Mouse (Mus musculus) MN1 (cell line): ENCODE measurements around the gene Ddo.

Experiments used
- DNase-seq: peaks from one replicate; pipeline ENCODE4 v3.0.0-alpha.2; 2016; ENCODE audit warnings: low spot score

The Ddo gene

GRCm38 (mm10) chr10:40665270-40665669 is 35.5 kb downstream of the Ddo start:
- no peak for DNase-seq

- DNase-seq, result no peak
Measured at GRCm38 (mm10) chr10:40666943-40667342, 37.1 kb downstream of the Ddo start.

DNA sequence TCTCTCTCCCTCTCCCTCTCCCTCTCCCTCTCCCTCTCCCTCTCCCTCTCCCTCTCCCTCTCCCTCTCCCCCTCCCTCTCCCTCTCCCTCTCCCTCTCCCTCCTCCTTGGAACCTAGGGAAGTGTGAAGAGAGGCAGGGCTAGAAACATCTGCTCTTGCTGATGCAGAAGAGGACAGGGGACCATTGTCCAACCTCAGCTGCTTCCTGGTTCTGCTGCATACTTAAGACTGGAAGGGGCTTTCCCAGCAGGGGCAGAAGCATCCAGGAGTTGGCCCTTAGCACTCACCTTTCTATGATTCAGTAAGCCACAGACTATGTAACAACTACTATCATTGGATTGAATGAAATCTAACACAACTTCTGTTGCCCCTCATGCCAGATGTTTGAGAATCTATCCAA is 38.8 kb downstream of the Ddo start:
- no peak for DNase-seq

- no peak for DNase-seq
Measured at GRCm38 (mm10) chr10:40672587-40673296, 42.9 kb downstream of the Ddo start.

GRCm38 (mm10) chr10:40673297-40673665 is 43.5 kb downstream of the Ddo start:
- no peak for DNase-seq

- DNase-seq, result no peak
Measured at GRCm38 (mm10) chr10:40674151-40674550, 44.3 kb downstream of the Ddo start.

- no peak for DNase-seq
Measured at GRCm38 (mm10) chr10:40675921-40676320, 46.1 kb downstream of the Ddo start.

DNA sequence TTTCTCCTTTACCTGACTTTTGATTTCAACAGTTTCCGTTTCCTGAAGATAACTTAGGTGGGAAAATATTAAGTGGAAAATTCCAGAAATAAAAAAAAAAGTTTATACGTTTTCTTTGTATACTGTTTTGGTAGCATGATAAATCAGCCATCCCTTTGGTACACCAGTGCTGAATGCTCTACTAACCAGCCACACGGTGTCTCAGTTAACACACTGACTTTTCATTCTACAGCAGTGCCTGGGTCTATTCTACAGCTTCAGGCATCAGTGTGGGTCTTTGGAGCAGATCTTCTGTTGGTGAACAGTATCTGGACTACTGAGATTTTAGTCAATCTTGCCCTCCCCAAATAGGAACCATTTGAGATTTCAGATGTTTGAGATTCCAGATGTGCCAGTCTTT is 48.7 kb downstream of the Ddo start:
- DNase-seq, result no peak

DNA sequence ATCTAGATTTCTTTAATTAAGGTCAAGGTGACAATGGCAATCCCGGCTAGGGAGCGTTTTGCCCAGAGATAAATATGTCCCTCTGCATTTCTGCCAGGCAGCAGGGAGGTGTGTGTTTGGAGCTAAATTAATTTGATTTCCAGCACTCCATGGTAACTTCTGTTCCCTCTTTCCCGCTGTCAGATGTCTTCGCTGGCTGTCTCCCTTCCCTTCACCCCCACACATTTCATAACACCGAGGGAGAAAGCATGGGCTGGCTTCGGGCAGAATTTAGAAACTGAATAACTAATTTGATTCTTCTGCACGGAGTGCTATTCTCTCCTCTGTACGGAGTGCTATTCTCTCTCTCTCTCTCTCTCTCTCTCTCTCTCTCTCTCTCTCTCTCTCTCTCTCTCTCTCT is 52.7 kb downstream of the Ddo start:
- peak; percentile 56 for DNase-seq

DNA sequence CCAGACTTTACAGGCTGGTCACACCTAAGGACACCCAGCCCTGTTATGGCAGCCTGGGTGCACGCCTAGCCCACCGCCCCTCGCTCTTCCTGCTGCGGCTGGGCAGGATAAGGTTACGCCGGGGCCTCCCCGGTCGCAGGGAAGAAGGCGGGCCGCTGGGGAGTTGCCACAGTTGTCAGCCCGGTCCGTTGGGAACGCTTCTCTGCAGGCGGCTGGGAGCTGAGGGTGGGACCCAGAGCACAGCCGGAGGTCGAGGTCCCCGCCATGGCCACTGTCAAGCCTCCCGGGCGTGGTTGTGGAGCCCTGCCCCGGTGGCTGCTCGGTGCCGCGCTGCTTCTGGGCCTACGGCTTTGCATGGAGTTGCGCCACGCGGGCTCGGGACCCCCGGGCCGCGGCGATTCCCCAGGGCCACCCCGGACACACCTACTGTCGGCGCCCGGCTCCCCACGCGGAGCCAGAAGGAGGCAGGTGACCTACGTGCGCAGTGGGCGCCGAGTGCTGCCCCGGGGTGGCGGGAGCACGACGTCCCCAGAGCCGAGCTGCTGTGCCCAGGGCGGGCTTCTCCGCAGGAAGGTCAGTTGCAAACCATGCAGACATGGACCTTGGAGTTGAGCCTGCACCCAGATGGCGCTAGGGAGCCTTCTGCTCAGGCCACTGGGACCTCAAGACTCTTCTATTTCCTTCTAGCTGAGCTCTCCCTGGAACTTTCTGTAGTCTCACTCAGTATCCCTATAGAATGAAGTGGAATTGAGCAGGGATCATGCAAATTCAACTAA is 53.5 kb downstream of the Ddo start, which contains the start of gene Mettl24:
Gene Mettl24, plus strand, starts transcription at position 191 of the 776 bp plus-strand sequence.
- peak; percentile 94 for DNase-seq

- DNase-seq, result no peak
Measured at GRCm38 (mm10) chr10:40683868-40684253, 54.0 kb downstream of the Ddo start.

GRCm38 (mm10) chr10:40684326-40684725 is 54.5 kb downstream of the Ddo start:
- no peak for DNase-seq

DNA sequence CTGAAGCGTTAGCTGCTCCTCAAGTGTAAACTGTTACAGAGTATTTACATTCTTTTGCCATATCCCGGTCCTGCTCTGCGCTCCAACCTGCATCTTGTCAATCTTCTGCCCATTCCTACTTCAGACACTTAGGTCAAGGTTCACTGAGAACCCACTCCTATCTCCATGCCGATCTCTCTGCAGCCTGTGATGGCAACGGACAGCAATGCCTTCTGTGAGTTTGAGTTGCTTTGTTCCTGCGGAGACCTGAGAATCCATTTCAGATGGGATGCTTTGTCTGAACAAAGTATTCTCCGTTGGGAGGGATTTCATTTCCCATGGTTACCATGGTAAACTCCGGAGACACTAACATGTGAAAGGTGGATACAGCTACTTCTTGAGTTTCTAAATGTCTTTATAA is 55.8 kb downstream of the Ddo start:
- no peak for DNase-seq

DNA sequence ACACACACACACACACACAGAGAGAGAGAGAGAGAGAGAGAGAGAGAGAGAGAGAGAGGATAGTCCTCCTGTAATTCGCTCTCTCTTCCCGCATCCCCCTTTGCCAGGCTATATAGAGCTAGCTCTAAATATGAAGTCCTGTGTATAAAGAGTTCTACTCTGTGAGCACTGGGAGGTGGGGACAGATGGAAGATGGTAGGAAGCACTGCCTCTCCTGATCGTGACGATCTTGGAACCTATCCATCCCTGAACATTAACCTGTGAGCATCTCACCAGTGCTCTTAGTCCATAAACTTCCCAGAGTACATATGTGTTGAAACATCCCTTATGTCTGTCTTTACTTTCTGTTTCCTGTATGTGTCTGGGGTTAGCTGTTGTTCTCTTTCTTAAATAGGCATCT is 57.2 kb downstream of the Ddo start:
- DNase-seq, result no peak

DNA sequence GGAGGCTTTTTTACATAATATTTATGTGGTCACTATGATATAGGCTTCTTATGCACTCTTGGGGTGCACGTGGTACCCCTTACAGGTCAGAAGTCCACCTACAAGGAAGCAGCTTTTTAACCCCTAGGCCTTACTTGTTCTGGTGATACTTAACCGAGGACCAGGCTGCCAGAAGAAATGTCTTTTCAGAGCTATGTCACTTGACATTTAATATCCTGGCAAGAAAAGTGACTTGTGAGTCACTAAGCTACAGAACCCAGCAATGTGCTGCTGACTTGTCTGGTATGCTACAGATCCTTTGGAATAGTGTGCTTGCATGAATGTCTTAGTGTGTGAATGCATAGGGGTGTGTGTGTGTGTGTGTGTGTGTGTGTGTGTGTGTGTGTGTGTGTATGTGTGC is 57.6 kb downstream of the Ddo start:
- DNase-seq, result no peak

DNA sequence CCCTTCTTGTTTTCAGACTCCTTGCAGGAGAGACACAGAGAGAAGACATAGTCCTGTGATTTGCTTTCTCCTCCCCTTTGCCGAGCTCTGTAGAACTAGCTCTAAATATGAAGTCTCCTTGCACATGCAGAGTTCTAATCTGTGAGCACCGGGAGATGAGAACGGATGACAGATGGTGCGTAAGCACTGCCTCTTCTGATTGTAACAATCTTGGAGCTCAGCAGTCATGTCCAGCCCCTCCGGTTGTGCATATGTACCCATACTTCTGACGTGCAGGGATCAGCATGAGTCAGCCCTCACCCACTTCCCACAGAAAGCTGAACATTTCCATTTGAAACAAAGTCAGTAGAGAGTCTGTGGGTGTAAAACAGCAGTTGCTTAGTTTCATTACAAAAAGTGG is 58.5 kb downstream of the Ddo start:
- no peak for DNase-seq

DNA sequence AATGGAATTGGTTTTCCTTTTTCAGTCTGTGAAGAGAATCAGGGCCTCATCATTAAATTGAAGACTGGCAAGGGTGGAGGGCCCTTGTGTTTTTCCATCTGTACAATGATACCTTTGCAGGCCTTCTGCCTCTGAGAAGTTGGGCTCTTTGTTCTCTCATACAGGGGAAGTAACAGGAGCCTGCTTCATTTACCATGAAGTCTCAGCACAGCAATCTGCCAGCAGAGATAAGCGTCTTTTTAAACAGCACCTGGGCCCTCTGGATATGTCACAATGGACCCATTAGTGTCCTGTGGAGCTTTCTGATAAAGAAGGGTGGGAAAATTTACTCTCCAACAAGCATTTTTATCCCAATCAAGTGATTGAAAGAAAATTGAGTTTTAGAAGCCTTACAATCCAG is 59.1 kb downstream of the Ddo start:
- no peak for DNase-seq

GRCm38 (mm10) chr10:40698652-40699051 is 68.8 kb downstream of the Ddo start:
- DNase-seq, result no peak

DNA sequence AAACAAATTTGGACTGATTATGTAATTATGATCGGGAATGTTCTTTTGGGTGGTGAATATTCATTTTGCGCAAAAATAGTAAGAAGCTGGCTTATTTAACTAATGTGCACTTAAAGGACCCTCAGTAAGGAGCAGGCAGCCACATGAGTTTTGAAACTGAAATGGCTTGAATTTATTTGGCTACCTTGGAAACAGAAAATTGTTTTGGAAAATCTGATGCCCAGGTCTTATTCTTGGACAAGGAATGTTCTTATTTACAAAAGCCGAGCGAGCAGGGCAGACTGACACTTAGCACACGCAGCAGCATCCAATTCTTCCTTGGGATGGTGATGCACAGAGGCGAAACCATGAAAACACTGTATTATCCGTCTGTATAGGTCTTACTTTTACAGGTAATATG is 81.3 kb downstream of the Ddo start:
- no peak for DNase-seq

DNA sequence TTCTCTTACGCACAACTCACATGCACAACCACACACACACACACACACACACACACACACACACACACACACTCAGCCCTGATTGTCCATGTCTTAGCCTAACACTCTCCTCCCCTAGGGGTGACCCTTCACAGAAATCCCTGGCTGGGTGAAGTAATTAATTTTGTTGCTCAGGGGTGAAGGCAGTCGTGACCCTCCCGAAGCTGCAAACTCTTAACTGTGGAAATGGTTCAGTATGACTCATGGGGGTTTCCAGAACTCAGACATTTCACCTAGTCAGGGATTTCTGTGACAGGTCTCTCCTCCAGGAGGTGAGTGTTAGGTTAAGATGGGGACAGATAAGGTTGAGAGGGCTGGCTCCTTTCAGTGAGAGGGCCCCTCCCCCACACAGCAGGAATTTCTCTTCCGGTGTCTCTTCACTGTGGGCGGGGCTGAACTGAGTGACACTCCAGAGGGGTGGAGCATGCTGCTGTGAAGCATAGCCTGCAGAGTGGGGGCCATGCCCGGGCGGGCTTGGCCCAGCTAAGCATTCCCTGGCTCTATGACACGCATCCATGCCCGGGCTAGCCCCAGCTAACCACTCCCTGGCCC is 83.3 kb downstream of the Ddo start:
- DNase-seq, result peak; percentile 48

GRCm38 (mm10) chr10:40713829-40714228 is 84.0 kb downstream of the Ddo start:
- DNase-seq, result no peak

DNA sequence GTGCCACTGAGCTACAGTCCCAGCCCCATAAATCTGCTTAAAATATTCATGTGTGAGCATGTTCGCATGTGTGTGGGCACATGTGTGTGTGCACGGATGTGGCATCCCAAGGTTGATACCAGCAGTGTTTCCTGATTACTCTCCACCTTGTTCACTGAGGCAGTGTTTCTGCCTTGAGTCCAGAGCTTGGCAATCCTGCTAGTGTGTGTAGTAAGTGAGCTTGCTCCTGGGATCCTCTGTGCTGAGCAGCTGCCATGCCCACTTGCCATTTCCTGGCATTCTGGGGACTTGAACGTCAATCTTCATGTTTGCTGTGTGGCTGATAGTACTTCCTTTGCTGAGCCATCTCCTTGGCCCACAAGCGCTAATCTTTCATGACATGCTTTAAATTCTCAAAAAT is 85.3 kb downstream of the Ddo start:
- DNase-seq, result no peak

- no peak for DNase-seq
Measured at GRCm38 (mm10) chr10:40716296-40716695, 86.5 kb downstream of the Ddo start.
